Mouse (Mus musculus): ENCODE measurements at regions not wholly inside any gene's neighbourhood (a gene's known extent, or its start where the extent isn't known, plus 50 kb on each side); places are given as distances from the start of the nearest gene placed in this dataset.

DNA sequence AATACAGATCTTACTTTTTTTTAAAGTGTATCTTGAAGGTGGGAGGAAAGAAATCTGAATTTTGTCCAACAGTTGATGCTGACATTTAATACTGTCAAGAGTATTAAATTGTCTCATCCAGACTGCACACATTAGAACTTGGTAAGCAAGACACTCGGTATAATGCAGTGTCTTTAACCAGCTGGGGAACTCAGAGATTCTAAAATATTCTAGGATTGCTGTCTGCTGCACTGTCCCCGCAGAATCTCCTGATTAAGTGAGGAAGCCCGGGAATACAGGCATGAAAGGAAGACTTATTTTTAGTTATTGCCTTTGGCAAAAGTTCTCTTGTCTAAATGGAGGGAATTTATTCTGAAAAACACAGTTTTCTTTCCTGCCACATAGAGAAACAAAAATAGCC is 212.9 kb upstream of the Atp2b1 start:
- Histone ChIP-seq H3K27me3 (replicated peaks; ENCODE audit: low read depth, poor library complexity, severe bottlenecking) (no peaks in the 10 kb centered on the region), H3K27ac (replicated peaks) (no peak overlapping the region), H3K4me3 (no peak overlapping the region), H3K9me3 (no peaks in the 10 kb centered on the region), H3K36me3 (replicated peaks) (no peaks in the 10 kb centered on the region), H3K4me1 (peaks cover 5% of the 10 kb centered on the region; the same call in 1 of the 2 replicates)
- no peak for DNase-seq (ENCODE audit: low spot score)
- WGBS, result 52% methylated on average over 3 of the region's 3 CpGs

- Histone ChIP-seq H3K9me3 (no peaks in the 10 kb centered on the region), H3K4me1 (peaks cover 5% of the 10 kb centered on the region; the same call in 1 of the 2 replicates), H3K27me3 (replicated peaks; ENCODE audit: low read depth, poor library complexity, severe bottlenecking) (no peaks in the 10 kb centered on the region), H3K27ac (replicated peaks) (no peak overlapping the region), H3K4me3 (no peak overlapping the region), H3K36me3 (replicated peaks) (no peaks in the 10 kb centered on the region)
- DNase-seq (ENCODE audit: low spot score), result no peak
- WGBS, result 82% methylated on average over 5 of the region's 5 CpGs
Measured at GRCm38 (mm10) chr10:98702470-98703215, 211.6 kb upstream of the Atp2b1 start.

DNA sequence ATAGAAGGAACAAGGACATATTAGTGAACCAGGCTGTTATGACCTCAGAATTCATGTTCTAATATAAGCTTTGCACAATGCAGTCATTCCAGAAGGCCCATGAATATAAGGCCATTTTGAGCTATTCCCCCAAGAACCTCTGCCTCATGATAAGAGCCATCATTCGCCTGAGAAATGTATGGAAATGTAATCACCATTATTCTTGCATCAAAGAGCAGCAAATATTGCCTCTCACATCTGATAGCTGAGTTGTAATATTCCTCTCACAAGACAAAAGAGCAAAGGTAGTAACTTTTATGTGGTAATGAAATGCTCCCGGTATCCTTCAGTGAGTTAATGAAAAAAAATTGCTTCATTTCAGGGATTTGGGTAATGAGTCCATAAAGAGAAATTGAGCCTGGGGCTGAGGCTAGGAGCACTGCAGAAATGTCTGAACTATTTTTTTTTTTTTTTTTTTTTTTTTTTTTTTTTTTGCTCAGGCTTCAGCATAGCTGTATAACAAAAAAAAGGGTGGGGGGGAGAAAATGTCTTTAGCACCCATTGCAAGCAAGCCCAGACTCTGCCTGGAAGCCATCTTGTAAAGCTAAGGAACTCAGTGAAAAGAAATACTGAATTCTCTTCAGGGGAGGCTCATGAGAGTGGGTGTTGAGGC is 210.4 kb upstream of the Atp2b1 start:
- H3K27ac ChIP-seq (replicated peaks), result no peak overlapping the region
- H3K4me3 ChIP-seq, result no peak overlapping the region
- no peaks in the 10 kb centered on the region for H3K9me3 ChIP-seq
- 85% methylated on average over 2 of the region's 2 CpGs for WGBS
- H3K36me3 ChIP-seq (replicated peaks), result no peaks in the 10 kb centered on the region
- no peak for DNase-seq (ENCODE audit: low spot score)
- no peaks in the 10 kb centered on the region for H3K27me3 ChIP-seq (replicated peaks; ENCODE audit: low read depth, poor library complexity, severe bottlenecking)
- H3K4me1 ChIP-seq, result peaks cover 5% of the 10 kb centered on the region; the same call in 1 of the 2 replicates

GRCm38 (mm10) chr10:98704559-98704958 is 209.6 kb upstream of the Atp2b1 start:
- WGBS, result 83% methylated on average over 6 of the region's 6 CpGs
- Histone ChIP-seq H3K36me3 (replicated peaks) (no peaks in the 10 kb centered on the region), H3K27me3 (replicated peaks; ENCODE audit: low read depth, poor library complexity, severe bottlenecking) (no peaks in the 10 kb centered on the region), H3K4me1 (peaks cover 5% of the 10 kb centered on the region; the same call in 1 of the 2 replicates), H3K27ac (replicated peaks) (no peak overlapping the region), H3K9me3 (no peaks in the 10 kb centered on the region), H3K4me3 (no peak overlapping the region)
- no peak for DNase-seq (ENCODE audit: low spot score)

DNA sequence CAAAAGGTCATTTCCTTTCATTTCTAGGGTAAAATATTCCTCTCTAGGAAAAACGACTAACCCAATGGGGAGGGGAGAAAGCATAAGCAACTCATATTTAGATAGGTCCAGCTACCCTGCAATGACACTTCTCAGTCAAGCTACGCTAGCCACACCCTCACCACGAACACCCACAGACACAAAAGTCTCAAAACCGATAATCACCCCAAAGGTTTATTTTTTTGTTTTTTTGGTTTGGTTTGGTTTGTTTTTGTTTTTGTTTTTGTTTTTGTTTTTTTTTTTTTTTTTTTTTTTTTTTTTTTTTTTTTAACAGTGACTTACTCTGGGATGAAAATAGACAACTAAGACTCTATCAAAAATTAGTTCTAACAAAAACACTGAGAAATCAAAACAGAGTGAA is 196.3 kb upstream of the Atp2b1 start:
- Histone ChIP-seq H3K4me1 (no peaks in the 10 kb centered on the region), H3K4me3 (no peak overlapping the region), H3K27me3 (replicated peaks; ENCODE audit: low read depth, poor library complexity, severe bottlenecking) (no peaks in the 10 kb centered on the region), H3K36me3 (replicated peaks) (no peaks in the 10 kb centered on the region), H3K27ac (replicated peaks) (no peak overlapping the region), H3K9me3 (no peaks in the 10 kb centered on the region)
- 88% methylated on average over 4 of the region's 4 CpGs for WGBS
- no peak for DNase-seq (ENCODE audit: low spot score)

DNA sequence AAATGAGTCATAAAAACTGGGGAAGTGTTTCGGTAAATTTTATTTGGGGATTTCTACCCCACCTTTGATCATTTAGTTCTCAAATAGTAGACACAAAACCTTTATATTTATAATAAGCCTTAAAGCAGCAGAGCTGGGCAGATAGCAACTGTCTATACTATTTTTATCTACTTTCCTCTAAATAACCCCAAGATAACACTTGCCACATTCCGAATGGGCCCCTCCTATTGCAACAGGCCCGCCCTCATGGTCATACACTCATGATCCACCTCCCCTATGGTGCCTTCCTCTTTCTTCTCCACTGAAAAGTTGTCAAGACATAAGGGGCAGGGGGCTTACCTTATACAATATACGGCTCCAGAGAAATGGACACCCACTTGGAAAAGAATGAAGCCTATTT is 195.5 kb upstream of the Atp2b1 start:
- Histone ChIP-seq H3K9me3 (no peaks in the 10 kb centered on the region), H3K27me3 (replicated peaks; ENCODE audit: low read depth, poor library complexity, severe bottlenecking) (no peaks in the 10 kb centered on the region), H3K27ac (replicated peaks) (no peak overlapping the region), H3K36me3 (replicated peaks) (no peaks in the 10 kb centered on the region), H3K4me1 (no peaks in the 10 kb centered on the region), H3K4me3 (no peak overlapping the region)
- DNase-seq (ENCODE audit: low spot score), result no peak
- WGBS, result 90% methylated on average over 4 of the region's 4 CpGs

DNA sequence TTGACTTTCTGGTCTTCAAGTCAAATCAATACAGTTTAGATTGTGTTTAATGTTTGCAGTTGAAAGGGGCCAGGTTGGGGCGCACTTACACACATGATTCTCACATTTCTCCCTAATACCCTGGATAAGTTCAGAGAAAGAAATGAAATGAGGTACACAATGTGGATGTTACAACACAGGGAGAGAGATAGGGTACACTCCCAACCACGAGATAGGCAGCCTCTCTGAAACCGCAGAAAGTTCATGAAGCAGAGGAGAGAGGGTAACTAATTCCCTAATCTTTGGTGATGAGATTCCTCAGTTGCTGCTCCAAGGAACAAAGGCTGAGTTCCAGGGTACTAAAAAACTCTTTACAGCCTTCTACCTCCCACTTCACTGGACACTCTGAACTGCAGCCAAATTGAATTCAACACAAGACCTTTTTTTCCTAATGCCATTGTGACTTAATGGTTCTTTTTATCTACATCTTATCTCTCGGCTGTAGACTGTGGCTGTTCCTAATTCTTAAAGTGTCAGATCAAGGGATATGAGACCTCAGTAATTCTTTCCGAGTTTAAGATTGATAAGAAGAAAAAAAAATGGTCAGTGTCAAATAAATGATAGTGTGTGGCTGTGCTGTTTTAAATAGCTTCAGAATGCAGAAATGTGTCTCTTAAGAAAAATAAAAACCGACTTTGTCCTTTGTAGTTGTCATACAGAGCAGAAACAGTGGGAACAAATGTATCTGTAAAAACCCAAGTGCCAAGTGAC is 193.8 kb upstream of the Atp2b1 start:
- DNase-seq (ENCODE audit: low spot score), result no peak
- WGBS, result 67% methylated on average over 6 of the region's 6 CpGs
- no peaks in the 10 kb centered on the region for H3K27me3 ChIP-seq (replicated peaks; ENCODE audit: low read depth, poor library complexity, severe bottlenecking)
- H3K4me1 ChIP-seq, result no peaks in the 10 kb centered on the region
- no peak overlapping the region for H3K4me3 ChIP-seq
- H3K36me3 ChIP-seq (replicated peaks), result no peaks in the 10 kb centered on the region
- H3K9me3 ChIP-seq, result no peaks in the 10 kb centered on the region
- H3K27ac ChIP-seq (replicated peaks), result no peak overlapping the region

DNA sequence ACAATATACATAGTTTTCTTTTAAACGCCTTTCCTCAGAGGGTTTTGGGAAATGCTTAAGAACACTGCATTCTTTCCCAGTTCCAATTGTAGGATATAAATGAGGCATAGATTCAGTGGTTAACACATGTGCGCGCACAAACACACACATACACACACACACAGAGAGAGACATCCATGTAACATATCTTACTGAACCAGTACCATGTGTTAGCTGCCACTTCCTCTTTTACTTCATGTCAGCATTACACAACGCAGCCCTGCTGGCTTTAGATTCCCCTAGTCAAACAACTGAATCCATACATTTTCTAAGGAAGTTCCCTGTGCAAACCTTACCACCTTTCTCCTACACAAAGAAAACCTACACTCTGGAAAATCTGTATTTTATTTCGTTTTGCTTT is 189.1 kb upstream of the Atp2b1 start:
- no peaks in the 10 kb centered on the region for H3K27me3 ChIP-seq (replicated peaks; ENCODE audit: low read depth, poor library complexity, severe bottlenecking)
- no peaks in the 10 kb centered on the region for H3K36me3 ChIP-seq (replicated peaks)
- no peak overlapping the region for H3K27ac ChIP-seq (replicated peaks)
- H3K4me3 ChIP-seq, result no peak overlapping the region
- H3K4me1 ChIP-seq, result no peaks in the 10 kb centered on the region
- no peaks in the 10 kb centered on the region for H3K9me3 ChIP-seq
- WGBS, result 89% methylated on average over 5 of the region's 5 CpGs
- DNase-seq (ENCODE audit: low spot score), result no peak

- no peaks in the 10 kb centered on the region for H3K4me1 ChIP-seq
- H3K27me3 ChIP-seq (replicated peaks; ENCODE audit: low read depth, poor library complexity, severe bottlenecking), result no peaks in the 10 kb centered on the region
- H3K36me3 ChIP-seq (replicated peaks), result no peaks in the 10 kb centered on the region
- no peak for DNase-seq (ENCODE audit: low spot score)
- H3K4me3 ChIP-seq, result no peak overlapping the region
- H3K27ac ChIP-seq (replicated peaks), result no peak overlapping the region
- no peaks in the 10 kb centered on the region for H3K9me3 ChIP-seq
- WGBS, result 85% methylated on average over 4 of the region's 4 CpGs
Measured at GRCm38 (mm10) chr10:98727130-98727529, 187.1 kb upstream of the Atp2b1 start.

DNA sequence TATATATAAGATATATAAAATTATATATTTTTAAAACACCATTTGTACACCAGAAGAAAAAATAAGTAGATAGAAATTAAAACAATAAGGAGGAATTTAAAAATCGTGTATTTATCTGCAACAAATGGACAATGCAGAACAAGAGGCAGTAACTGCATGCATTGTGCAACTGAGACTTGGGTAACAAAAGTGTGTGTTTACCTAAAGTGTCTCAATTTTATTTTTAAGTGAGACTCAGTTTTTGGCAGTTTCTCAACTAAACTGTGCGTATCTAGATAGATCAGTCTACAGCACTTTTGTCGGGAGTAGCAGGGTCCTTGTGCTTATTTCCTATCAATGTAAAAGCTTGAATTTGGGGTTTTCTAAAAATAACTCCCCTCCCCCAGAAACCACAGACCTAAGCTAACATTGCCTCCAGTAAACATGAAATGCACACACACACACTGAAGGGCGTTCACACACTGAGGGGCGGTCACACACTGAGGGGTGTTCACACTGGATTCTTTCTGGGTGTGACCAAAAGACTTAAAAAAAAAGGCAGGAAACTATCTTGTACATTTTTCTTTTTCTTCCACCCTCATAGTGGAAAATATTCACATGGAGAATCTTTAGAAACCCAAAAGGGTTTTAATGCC is 185.7 kb upstream of the Atp2b1 start:
- H3K9me3 ChIP-seq, result no peaks in the 10 kb centered on the region
- no peak for DNase-seq (ENCODE audit: low spot score)
- no peaks in the 10 kb centered on the region for H3K27me3 ChIP-seq (replicated peaks; ENCODE audit: low read depth, poor library complexity, severe bottlenecking)
- no peaks in the 10 kb centered on the region for H3K4me1 ChIP-seq
- no peaks in the 10 kb centered on the region for H3K36me3 ChIP-seq (replicated peaks)
- 90% methylated on average over 5 of the region's 5 CpGs for WGBS
- H3K4me3 ChIP-seq, result no peak overlapping the region
- no peak overlapping the region for H3K27ac ChIP-seq (replicated peaks)

DNA sequence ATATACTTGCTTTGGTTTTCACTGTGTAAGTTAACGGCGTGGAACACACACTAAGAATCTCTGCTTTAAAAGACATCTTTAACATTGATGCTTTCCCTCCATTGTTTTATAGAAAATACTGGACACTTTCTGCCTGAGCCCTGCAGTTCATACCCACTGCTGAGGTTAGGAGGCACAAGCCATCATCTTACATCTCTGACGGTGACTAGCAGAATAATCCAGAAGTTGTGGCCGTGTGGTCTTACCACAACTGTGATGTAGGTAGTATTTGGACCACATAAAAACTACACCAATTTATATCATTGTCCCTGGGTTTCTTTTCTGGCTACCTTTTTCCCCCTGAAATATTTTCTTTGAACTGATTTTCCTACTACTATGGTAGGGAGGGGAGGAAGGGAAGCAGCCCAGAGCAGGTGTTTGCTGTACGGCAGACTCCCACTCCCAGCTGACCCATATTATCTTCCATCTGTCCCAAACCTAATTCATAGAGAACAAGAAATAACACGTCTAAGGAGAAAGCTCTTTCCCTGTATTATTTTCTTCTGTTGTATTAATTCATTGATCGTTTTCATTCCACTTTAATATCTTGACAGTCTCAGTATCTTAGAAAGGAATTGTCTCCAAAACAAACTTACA is 180.1 kb upstream of the Atp2b1 start:
- no peak for DNase-seq (ENCODE audit: low spot score)
- no peaks in the 10 kb centered on the region for H3K27me3 ChIP-seq (replicated peaks; ENCODE audit: low read depth, poor library complexity, severe bottlenecking)
- WGBS, result 85% methylated on average over 7 of the region's 7 CpGs

GRCm38 (mm10) chr10:98740507-98741147 is 173.6 kb upstream of the Atp2b1 start:
- H3K4me3 ChIP-seq, result no peak overlapping the region
- no peak for DNase-seq (ENCODE audit: low spot score)
- H3K36me3 ChIP-seq (replicated peaks), result no peaks in the 10 kb centered on the region
- H3K27me3 ChIP-seq (replicated peaks; ENCODE audit: low read depth, poor library complexity, severe bottlenecking), result no peaks in the 10 kb centered on the region
- 85% methylated on average over 7 of the region's 7 CpGs for WGBS
- no peak overlapping the region for H3K27ac ChIP-seq (replicated peaks)
- H3K4me1 ChIP-seq, result peaks cover 19% of the 10 kb centered on the region
- H3K9me3 ChIP-seq, result no peaks in the 10 kb centered on the region

More for the DNA sequence above, 180.1 kb upstream of the Atp2b1 start:
- Histone ChIP-seq H3K36me3 (replicated peaks) (no peaks in the 10 kb centered on the region), H3K27ac (replicated peaks) (no peak overlapping the region), H3K4me3 (no peak overlapping the region), H3K9me3 (no peaks in the 10 kb centered on the region), H3K4me1 (no peaks in the 10 kb centered on the region)

All from embryonic facial prominence, embryonic 10.5 days (tissue).